Mouse (Mus musculus): ENCODE data around the gene Dthd1. TPM values are rescaled to one million over a fixed set of nuclear protein-coding genes. Genes with fewer than 3 reads are reported as not detected.

Gene Dthd1
- total and polyA plus RNA-seq, 2 experiments = not detected

DNA sequence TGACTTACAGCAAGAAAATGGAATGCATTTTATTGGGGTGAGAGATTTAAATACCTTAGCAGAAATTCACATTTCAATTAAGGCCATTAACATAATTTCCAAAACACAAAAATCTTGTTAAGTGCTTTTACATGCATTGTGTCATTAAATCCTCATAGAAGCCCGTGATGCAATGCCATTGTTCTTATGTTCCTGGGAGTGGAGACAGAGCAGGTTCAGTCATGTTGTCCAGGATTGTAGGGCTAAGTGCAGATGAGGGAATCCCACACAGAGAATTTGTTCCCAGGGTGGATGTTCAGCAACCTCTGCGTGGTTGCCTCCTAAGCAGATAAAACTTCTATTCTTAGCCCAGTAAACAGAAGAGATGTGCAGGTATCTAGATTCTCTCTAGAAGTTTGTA is 37.7 kb downstream of the Dthd1 start:
- Histone ChIP-seq H3K27ac (replicated peaks; ENCODE audit: insufficient read depth, low read depth, low read length) (no peak overlapping the region), H3K36me3 (ENCODE audit: control insufficient read depth, insufficient read depth, low read length) (no peaks in the 10 kb centered on the region), H3K4me1 (ENCODE audit: control insufficient read depth, insufficient read depth, low read length) (no peaks in the 10 kb centered on the region), H3K27me3 (ENCODE audit: control insufficient read depth, insufficient read depth, low read length) (no peaks in the 10 kb centered on the region), H3K9ac (ENCODE audit: low read depth, low read length) (no peak overlapping the region), H3K4me3 (ENCODE audit: insufficient read depth, low read depth, low read length) (no peak overlapping the region), H3K79me2 (ENCODE audit: control insufficient read depth, insufficient read depth, low read length) (no peaks in the 10 kb centered on the region)
- TF ChIP-seq POLR2A (IDR thresholded peaks at IDR 0.05; ENCODE audit: extremely low read depth, insufficient read depth, low read length) = no peak
- TF ChIP-seq CTCF (IDR thresholded peaks at IDR 0.05; ENCODE audit: low read depth, low read length) = no peak
- WGBS = 66% methylated on average over 2 of the region's 2 CpGs
- DNase-seq (ENCODE audit: extremely low read depth, low read depth, low spot score) = no peak

- Histone ChIP-seq H3K4me1 (ENCODE audit: control insufficient read depth, insufficient read depth, low read length) (no peaks in the 10 kb centered on the region), H3K9ac (ENCODE audit: low read depth, low read length) (no peak overlapping the region), H3K27ac (replicated peaks; ENCODE audit: insufficient read depth, low read depth, low read length) (no peak overlapping the region), H3K36me3 (ENCODE audit: control insufficient read depth, insufficient read depth, low read length) (no peaks in the 10 kb centered on the region), H3K79me2 (ENCODE audit: control insufficient read depth, insufficient read depth, low read length) (no peaks in the 10 kb centered on the region), H3K27me3 (ENCODE audit: control insufficient read depth, insufficient read depth, low read length) (no peaks in the 10 kb centered on the region), H3K4me3 (ENCODE audit: insufficient read depth, low read depth, low read length) (no peak overlapping the region)
- 88% methylated on average over 4 of the region's 4 CpGs for WGBS
- DNase-seq (ENCODE audit: extremely low read depth, low read depth, low spot score) = peak; percentile 34
- TF ChIP-seq CTCF (IDR thresholded peaks at IDR 0.05; ENCODE audit: low read depth, low read length) (no peak), POLR2A (IDR thresholded peaks at IDR 0.05; ENCODE audit: extremely low read depth, insufficient read depth, low read length) (no peak)
These were observed 40.8 kb downstream of the Dthd1 start for GRCm38 (mm10) chr5:62854361-62854844.

DNA sequence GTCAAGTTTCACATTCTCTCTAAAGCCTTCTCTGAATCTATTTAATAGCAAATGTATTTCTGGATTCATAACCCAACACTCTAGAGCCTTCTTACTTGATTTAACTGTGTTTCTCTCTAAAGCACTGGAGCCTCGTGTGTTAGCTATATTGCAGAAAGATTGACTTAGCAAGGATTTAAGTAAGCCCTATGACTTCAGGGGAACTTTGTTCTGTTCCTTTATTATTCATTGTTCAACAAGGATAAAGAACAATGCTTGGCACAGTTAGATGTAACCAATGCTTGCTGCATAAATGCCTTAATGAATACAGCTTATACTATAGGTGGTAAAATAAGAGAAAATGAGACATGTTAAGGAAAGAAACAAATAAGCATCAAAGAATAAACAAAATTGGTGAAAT is 43.9 kb downstream of the Dthd1 start:
- Histone ChIP-seq H3K4me3 (ENCODE audit: insufficient read depth, low read depth, low read length) (no peak overlapping the region), H3K9ac (ENCODE audit: low read depth, low read length) (no peak overlapping the region), H3K36me3 (ENCODE audit: control insufficient read depth, insufficient read depth, low read length) (no peaks in the 10 kb centered on the region), H3K4me1 (ENCODE audit: control insufficient read depth, insufficient read depth, low read length) (no peaks in the 10 kb centered on the region), H3K27ac (replicated peaks; ENCODE audit: insufficient read depth, low read depth, low read length) (no peak overlapping the region), H3K79me2 (ENCODE audit: control insufficient read depth, insufficient read depth, low read length) (no peaks in the 10 kb centered on the region), H3K27me3 (ENCODE audit: control insufficient read depth, insufficient read depth, low read length) (no peaks in the 10 kb centered on the region)
- no peak for DNase-seq (ENCODE audit: extremely low read depth, low read depth, low spot score)
- TF ChIP-seq POLR2A (IDR thresholded peaks at IDR 0.05; ENCODE audit: extremely low read depth, insufficient read depth, low read length) (no peak), CTCF (IDR thresholded peaks at IDR 0.05; ENCODE audit: low read depth, low read length) (no peak)
- WGBS = 74% methylated on average over 1 of the region's 1 CpGs

DNA sequence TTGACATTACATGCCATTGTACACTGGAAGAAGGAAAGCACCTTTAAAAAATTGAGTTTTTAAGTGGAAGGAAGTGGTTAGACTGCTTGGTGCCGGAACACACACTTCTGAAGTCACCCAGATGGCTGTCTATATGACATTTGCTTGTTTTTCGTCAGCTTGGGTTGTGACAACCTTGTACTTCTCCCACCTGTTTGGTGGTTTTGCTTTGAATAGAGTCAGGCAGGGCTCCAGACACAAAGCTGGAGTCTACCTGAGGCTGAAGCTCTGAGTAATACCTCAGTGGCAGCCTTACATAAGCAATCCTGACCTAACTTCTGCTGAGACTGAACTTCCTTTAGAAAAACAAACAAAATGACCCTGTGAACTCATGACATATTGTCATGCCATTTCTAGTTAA is 44.7 kb downstream of the Dthd1 start:
- H3K27me3 ChIP-seq (ENCODE audit: control insufficient read depth, insufficient read depth, low read length) = no peaks in the 10 kb centered on the region
- WGBS = 71% methylated on average over 2 of the region's 2 CpGs
- peak; percentile 39 for DNase-seq (ENCODE audit: extremely low read depth, low read depth, low spot score)
- no peak overlapping the region for H3K4me3 ChIP-seq (ENCODE audit: insufficient read depth, low read depth, low read length)
- TF ChIP-seq CTCF (IDR thresholded peaks at IDR 0.05; ENCODE audit: low read depth, low read length) (no peak), POLR2A (IDR thresholded peaks at IDR 0.05; ENCODE audit: extremely low read depth, insufficient read depth, low read length) (no peak)
- no peaks in the 10 kb centered on the region for H3K79me2 ChIP-seq (ENCODE audit: control insufficient read depth, insufficient read depth, low read length)
- H3K36me3 ChIP-seq (ENCODE audit: control insufficient read depth, insufficient read depth, low read length) = no peaks in the 10 kb centered on the region
- H3K9ac ChIP-seq (ENCODE audit: low read depth, low read length) = no peak overlapping the region
- H3K4me1 ChIP-seq (ENCODE audit: control insufficient read depth, insufficient read depth, low read length) = no peaks in the 10 kb centered on the region
- no peak overlapping the region for H3K27ac ChIP-seq (replicated peaks; ENCODE audit: insufficient read depth, low read depth, low read length)

- TF ChIP-seq POLR2A (IDR thresholded peaks at IDR 0.05; ENCODE audit: extremely low read depth, insufficient read depth, low read length) (no peak), CTCF (IDR thresholded peaks at IDR 0.05; ENCODE audit: low read depth, low read length) (no peak)
These were observed 50.7 kb downstream of the Dthd1 start for GRCm38 (mm10) chr5:62864348-62864747.

GRCm38 (mm10) chr5:62867003-62867402 is 53.4 kb downstream of the Dthd1 start:
- no peak overlapping the region for H3K9ac ChIP-seq (ENCODE audit: low read depth, low read length)
- H3K4me1 ChIP-seq (ENCODE audit: control insufficient read depth, insufficient read depth, low read length) = no peaks in the 10 kb centered on the region
- no peaks in the 10 kb centered on the region for H3K27me3 ChIP-seq (ENCODE audit: control insufficient read depth, insufficient read depth, low read length)
- H3K36me3 ChIP-seq (ENCODE audit: control insufficient read depth, insufficient read depth, low read length) = no peaks in the 10 kb centered on the region
- no peak for TF ChIP-seq CTCF (IDR thresholded peaks at IDR 0.05; ENCODE audit: low read depth, low read length)
- TF ChIP-seq POLR2A (IDR thresholded peaks at IDR 0.05; ENCODE audit: extremely low read depth, insufficient read depth, low read length) = no peak
- H3K27ac ChIP-seq (replicated peaks; ENCODE audit: insufficient read depth, low read depth, low read length) = no peak overlapping the region
- DNase-seq (ENCODE audit: extremely low read depth, low read depth, low spot score) = no peak
- H3K4me3 ChIP-seq (ENCODE audit: insufficient read depth, low read depth, low read length) = no peak overlapping the region
- no peaks in the 10 kb centered on the region for H3K79me2 ChIP-seq (ENCODE audit: control insufficient read depth, insufficient read depth, low read length)

More at GRCm38 (mm10) chr5:62864348-62864747, 50.7 kb downstream of the Dthd1 start:
- Histone ChIP-seq H3K4me3 (ENCODE audit: insufficient read depth, low read depth, low read length) (no peak overlapping the region), H3K79me2 (ENCODE audit: control insufficient read depth, insufficient read depth, low read length) (no peaks in the 10 kb centered on the region), H3K4me1 (ENCODE audit: control insufficient read depth, insufficient read depth, low read length) (no peaks in the 10 kb centered on the region), H3K36me3 (ENCODE audit: control insufficient read depth, insufficient read depth, low read length) (no peaks in the 10 kb centered on the region), H3K27ac (replicated peaks; ENCODE audit: insufficient read depth, low read depth, low read length) (no peak overlapping the region), H3K9ac (ENCODE audit: low read depth, low read length) (no peak overlapping the region), H3K27me3 (ENCODE audit: control insufficient read depth, insufficient read depth, low read length) (no peaks in the 10 kb centered on the region)
- DNase-seq (ENCODE audit: extremely low read depth, low read depth, low spot score) = no peak
- WGBS = 80% methylated on average over 3 of the region's 3 CpGs

Data from liver, adult 2 months (tissue).